Mouse (Mus musculus) myocyte (in vitro differentiated cells): ENCODE measurements at regions not wholly inside any gene's neighbourhood (a gene's known extent, or its start where the extent isn't known, plus 50 kb on each side); places are given as distances from the start of the nearest gene placed in this dataset.
"Not testable (repeated sequence)": the region's sequence is repeated elsewhere in the genome, so short reads cannot be mapped to it uniquely, and the experiment has no call there.

Experiments
- H3K27me3 ChIP-seq: one replicate; pipeline ENCODE4 v1.6.1; 2011; ENCODE audit not compliant: control insufficient read depth, insufficient read depth, insufficient read length
- H3K36me3 ChIP-seq: one replicate; pipeline ENCODE4 v1.6.1; 2011; ENCODE audit not compliant: control insufficient read depth, insufficient read depth
- H3K4me2 ChIP-seq: one replicate; pipeline ENCODE4 v1.6.1; 2011; ENCODE audit warnings: low read depth, control low read depth
- H3K4me3 ChIP-seq: one replicate; pipeline ENCODE4 v1.5.1; 2011; ENCODE audit warnings: mild to moderate bottlenecking, control low read depth, moderate library complexity
- H3K79me2 ChIP-seq: one replicate; pipeline ENCODE4 v1.6.1; 2011; ENCODE audit not compliant: control insufficient read depth, insufficient read depth
- H3ac ChIP-seq: one replicate; pipeline ENCODE4 v1.6.1; 2011; ENCODE audit not compliant: control insufficient read depth, insufficient read length
- CEBPB ChIP-seq: IDR thresholded peaks from 2 replicates; pipeline ENCODE4 v1.6.1; 2011; ENCODE audit warnings: mild to moderate bottlenecking, moderate library complexity; ENCODE audit not compliant: poor library complexity, insufficient read depth, severe bottlenecking
- E2F4 ChIP-seq: IDR thresholded peaks from one replicate; pipeline ENCODE4 v1.6.1; 2011; ENCODE audit warnings: mild to moderate bottlenecking, control low read depth, moderate library complexity; ENCODE audit not compliant: insufficient read depth
- MAX ChIP-seq: IDR thresholded peaks from one replicate; pipeline ENCODE4 v1.6.1; 2011; ENCODE audit warnings: low read depth, mild to moderate bottlenecking, control low read depth
- MYOD1 ChIP-seq, 3 experiments: IDR thresholded peaks; one replicate each; pipeline ENCODE4 v1.6.1; 2011; ENCODE audit warnings: control low read depth in 2 of 3, low read depth in 2 of 3, mild to moderate bottlenecking in 2 of 3, moderate library complexity in 1 of 3; ENCODE audit not compliant: insufficient read length in 2 of 3, control insufficient read depth in 1 of 3
- MYOG ChIP-seq, 3 experiments: IDR thresholded peaks; one replicate each; pipeline ENCODE4 v1.6.1; 2011; ENCODE audit warnings: control low read depth in 2 of 3, low read depth in 2 of 3, mild to moderate bottlenecking in 2 of 3; ENCODE audit not compliant: insufficient read length in 2 of 3, control insufficient read depth in 1 of 3, insufficient read depth in 1 of 3
- POLR2A ChIP-seq: IDR thresholded peaks from one replicate; pipeline ENCODE4 v1.6.1; 2011; ENCODE audit warnings: low read depth, mild to moderate bottlenecking, control low read depth, moderate library complexity; ENCODE audit not compliant: insufficient read length
- POLR2AphosphoS2 ChIP-seq: IDR thresholded peaks from one replicate; pipeline ENCODE4 v1.6.1; 2011; ENCODE audit warnings: low read depth, control low read depth; ENCODE audit not compliant: insufficient read length
- REST ChIP-seq: IDR thresholded peaks from one replicate; pipeline ENCODE4 v1.6.1; 2011; ENCODE audit warnings: mild to moderate bottlenecking, control low read depth, moderate library complexity; ENCODE audit not compliant: insufficient read depth, insufficient read length
- SRF ChIP-seq: IDR thresholded peaks from one replicate; pipeline ENCODE4 v1.6.1; 2011; ENCODE audit warnings: low read depth; ENCODE audit not compliant: control insufficient read depth, insufficient read length
- TCF12 ChIP-seq: IDR thresholded peaks from one replicate; pipeline ENCODE4 v1.6.1; 2011; ENCODE audit warnings: mild to moderate bottlenecking, control low read depth; ENCODE audit not compliant: poor library complexity, insufficient read depth, severe bottlenecking
- TCF3 ChIP-seq: IDR thresholded peaks from one replicate; pipeline ENCODE4 v1.6.1; 2011; ENCODE audit warnings: low read depth, control low read depth; ENCODE audit not compliant: insufficient read length
- USF1 ChIP-seq: IDR thresholded peaks from one replicate; pipeline ENCODE4 v1.6.1; 2011; ENCODE audit warnings: low read depth, mild to moderate bottlenecking, control low read depth, moderate library complexity

DNA sequence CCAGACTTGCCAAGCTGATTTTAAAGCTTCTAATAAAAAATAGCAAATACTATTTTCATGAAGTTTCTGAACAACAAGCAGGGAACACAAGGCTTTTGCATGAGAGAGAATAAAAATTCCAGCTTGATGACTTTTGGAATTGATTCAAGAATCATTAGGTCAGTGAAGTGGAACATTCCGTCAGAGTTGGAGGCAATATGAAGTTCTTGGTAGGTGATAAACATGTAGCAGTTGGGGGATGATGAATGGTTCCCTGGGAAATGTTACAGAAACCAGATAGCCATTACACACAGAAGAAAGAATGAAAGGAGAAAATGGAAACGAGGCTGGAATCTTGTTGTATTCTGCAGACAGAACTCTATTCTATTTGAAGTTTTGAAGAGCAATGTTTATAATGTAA, 221.8 kb downstream of the Antxr2 start:
- H3K27me3 ChIP-seq = no peaks in the 10 kb centered on the region
- no peak overlapping the region for H3K4me2 ChIP-seq
- H3ac ChIP-seq = no peak overlapping the region
- H3K4me3 ChIP-seq = no peak overlapping the region
- TF ChIP-seq TCF12 (no peak), MYOG (IDR thresholded peaks at IDR 0.05; ENCODE audit: control insufficient read depth in 1 of 3, insufficient read depth in 1 of 3, insufficient read length in 2 of 3, low read depth in 2 of 3) (no peak), MAX (no peak), TCF3 (no peak)
- no peaks in the 10 kb centered on the region for H3K79me2 ChIP-seq
- H3K36me3 ChIP-seq = no peaks in the 10 kb centered on the region

DNA sequence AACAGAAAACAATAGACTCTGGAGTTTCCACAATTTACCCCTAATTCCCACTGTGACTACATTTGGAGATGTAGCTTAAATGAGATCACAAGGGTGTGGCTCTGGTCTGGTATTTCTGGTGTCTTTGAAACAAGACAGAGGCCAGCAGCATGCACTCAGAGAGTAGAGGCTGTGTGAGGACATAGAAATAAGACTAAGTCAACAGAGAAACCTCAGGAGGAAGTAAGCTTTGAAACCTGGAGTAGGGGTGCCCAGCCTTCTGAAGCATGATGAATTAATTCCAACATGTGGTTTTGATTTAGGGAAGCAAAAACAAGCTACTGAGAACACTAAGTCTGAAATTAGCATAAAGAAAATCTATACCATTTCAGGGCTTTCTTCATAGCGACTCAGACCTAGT, 223.7 kb downstream of the Antxr2 start:
- no peak for TF ChIP-seq MYOG (IDR thresholded peaks at IDR 0.05; ENCODE audit: control insufficient read depth in 1 of 3, insufficient read depth in 1 of 3, insufficient read length in 2 of 3, low read depth in 2 of 3)
- no peak for TF ChIP-seq REST
- no peak for TF ChIP-seq TCF12
- TF ChIP-seq POLR2AphosphoS2 = no peak
- Histone ChIP-seq H3K79me2 (no peaks in the 10 kb centered on the region), H3K36me3 (no peaks in the 10 kb centered on the region), H3K27me3 (no peaks in the 10 kb centered on the region), H3K4me2 (no peak overlapping the region), H3K4me3 (no peak overlapping the region), H3ac (no peak overlapping the region)

DNA sequence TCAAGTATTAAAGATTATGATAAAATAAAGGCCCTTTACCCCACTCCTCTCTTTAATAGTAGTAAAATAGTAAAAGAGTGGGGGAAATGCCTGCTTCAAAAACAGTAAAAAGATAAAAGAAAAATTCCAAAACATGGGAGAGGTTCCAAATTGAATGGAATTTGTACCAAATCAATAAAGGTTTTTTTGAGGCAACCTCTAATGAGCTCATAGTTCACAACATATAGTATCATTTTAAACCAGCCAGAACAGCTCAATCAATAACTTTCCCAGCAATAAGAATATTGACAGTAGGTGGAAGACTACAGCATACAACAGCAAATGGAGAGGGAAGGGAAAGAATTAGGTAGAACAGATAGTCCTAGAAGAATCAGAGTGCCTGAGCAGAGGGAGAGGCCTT, 224.1 kb downstream of the Antxr2 start:
- H3K4me2 ChIP-seq = no peak overlapping the region
- H3K79me2 ChIP-seq = no peaks in the 10 kb centered on the region
- H3K27me3 ChIP-seq = no peaks in the 10 kb centered on the region
- no peak overlapping the region for H3ac ChIP-seq
- H3K36me3 ChIP-seq = no peaks in the 10 kb centered on the region
- TF ChIP-seq MYOG (IDR thresholded peaks at IDR 0.05; ENCODE audit: control insufficient read depth in 1 of 3, insufficient read depth in 1 of 3, insufficient read length in 2 of 3, low read depth in 2 of 3) = no peak
- no peak for TF ChIP-seq POLR2AphosphoS2
- TF ChIP-seq TCF12 = no peak
- TF ChIP-seq USF1 = no peak
- TF ChIP-seq POLR2A = no peak
- no peak for TF ChIP-seq SRF
- H3K4me3 ChIP-seq = no peak overlapping the region

DNA sequence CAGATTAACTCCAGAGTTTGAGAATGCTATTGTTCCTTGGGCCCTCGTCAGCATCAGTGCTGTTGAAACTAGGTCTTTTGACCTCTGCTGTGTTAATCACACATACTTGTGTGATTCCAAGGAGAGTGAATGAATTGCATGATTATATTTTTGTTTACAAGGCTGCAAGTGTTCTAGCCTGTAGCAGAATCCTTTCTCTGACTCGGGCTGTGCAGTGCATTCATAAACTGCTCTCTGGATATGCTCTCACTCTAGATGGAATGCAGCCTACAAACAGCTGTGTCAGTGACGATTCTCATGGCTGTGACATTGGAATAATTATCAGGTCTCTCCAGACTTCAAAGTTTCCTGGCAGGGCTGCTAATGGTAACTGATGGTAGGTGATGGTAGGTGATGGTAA, 230.8 kb downstream of the Antxr2 start:
- TF ChIP-seq MYOG (IDR thresholded peaks at IDR 0.05; ENCODE audit: control insufficient read depth in 1 of 3, insufficient read depth in 1 of 3, insufficient read length in 2 of 3, low read depth in 2 of 3) (no peak), TCF12 (no peak), TCF3 (no peak), MAX (no peak), CEBPB (no peak), REST (no peak), MYOD1 (IDR thresholded peaks at IDR 0.05; ENCODE audit: control insufficient read depth in 1 of 3, insufficient read length in 2 of 3, low read depth in 2 of 3) (no peak)
- Histone ChIP-seq H3ac (no peak overlapping the region), H3K36me3 (no peaks in the 10 kb centered on the region), H3K27me3 (no peaks in the 10 kb centered on the region), H3K79me2 (no peaks in the 10 kb centered on the region), H3K4me3 (no peak overlapping the region), H3K4me2 (no peak overlapping the region)

DNA sequence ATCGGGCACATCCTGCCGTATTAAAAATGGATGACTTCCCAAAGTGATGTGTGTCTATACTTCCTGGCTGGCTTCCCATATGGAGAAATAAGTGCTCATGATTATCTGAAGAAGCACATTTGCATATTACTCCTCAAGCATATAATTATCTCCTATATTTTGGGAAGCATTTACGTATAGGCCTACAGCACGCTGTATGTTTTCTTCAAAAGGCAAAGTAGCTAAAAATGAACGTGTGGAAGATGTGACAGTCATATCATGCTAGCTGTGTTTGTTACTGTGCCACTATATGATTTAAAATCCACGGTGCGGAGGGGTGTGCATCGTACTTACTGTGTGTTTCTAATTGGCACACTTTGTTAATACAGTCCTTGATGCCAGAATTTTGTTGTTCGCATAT, 242.7 kb downstream of the Antxr2 start:
- Histone ChIP-seq H3K79me2 (no peaks in the 10 kb centered on the region), H3K36me3 (no peaks in the 10 kb centered on the region), H3K4me3 (no peak overlapping the region), H3ac (no peak overlapping the region), H3K4me2 (no peak overlapping the region), H3K27me3 (no peaks in the 10 kb centered on the region)
- TF ChIP-seq MAX (no peak), REST (no peak), SRF (no peak), POLR2AphosphoS2 (no peak), USF1 (no peak), TCF3 (no peak), TCF12 (no peak), CEBPB (no peak)

DNA sequence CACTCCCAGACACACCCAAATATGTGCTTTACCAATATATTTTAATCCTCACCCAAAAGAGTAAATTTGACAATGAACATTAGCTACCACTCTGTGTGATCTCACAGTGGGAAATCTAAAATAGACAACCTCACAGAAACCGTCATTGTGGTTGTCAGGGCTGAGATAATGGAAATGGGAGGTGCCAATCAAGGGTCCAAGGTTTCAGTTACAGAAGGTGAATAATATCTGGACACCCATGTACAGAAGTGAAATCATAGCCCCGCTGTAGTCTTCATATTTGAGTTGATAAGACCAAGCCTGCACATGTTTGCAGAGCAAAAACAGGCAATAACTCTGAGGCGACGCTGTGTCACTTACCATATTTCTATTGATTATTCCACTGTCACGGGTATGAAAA, 243.8 kb downstream of the Antxr2 start:
- TF ChIP-seq CEBPB (no peak), MYOG (IDR thresholded peaks at IDR 0.05; ENCODE audit: control insufficient read depth in 1 of 3, insufficient read depth in 1 of 3, insufficient read length in 2 of 3, low read depth in 2 of 3) (no peak), TCF3 (no peak), TCF12 (no peak), POLR2A (no peak), E2F4 (no peak), REST (no peak), POLR2AphosphoS2 (no peak), SRF (no peak), MAX (no peak), USF1 (no peak)
- no peaks in the 10 kb centered on the region for H3K79me2 ChIP-seq
- H3K36me3 ChIP-seq = no peaks in the 10 kb centered on the region
- no peak overlapping the region for H3K4me3 ChIP-seq
- H3ac ChIP-seq = no peak overlapping the region
- no peak overlapping the region for H3K4me2 ChIP-seq
- no peaks in the 10 kb centered on the region for H3K27me3 ChIP-seq

DNA sequence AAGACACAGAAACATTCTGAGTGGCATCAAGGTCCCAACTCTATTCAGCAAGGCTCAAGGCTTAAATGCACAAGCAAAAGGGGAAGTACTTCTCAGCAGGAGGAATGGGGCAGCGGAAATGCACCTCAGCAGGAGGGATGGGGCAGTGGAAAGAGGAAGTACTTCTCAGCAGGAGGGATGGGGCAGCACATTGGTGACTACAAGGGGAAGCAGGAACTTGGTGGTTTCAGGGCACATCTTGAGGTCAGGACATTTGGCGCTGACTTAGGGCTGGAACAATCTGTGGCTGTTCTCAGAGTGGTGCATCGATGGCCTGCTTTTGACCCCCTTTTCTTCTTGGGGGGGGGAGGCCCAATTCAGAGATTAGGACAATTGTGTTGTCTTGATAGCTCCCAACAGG, 255.7 kb downstream of the Antxr2 start:
- H3K79me2 ChIP-seq, H3K27me3 ChIP-seq, H3ac ChIP-seq, H3K4me3 ChIP-seq, H3K4me2 ChIP-seq, H3K36me3 ChIP-seq: not testable (repeated sequence)

DNA sequence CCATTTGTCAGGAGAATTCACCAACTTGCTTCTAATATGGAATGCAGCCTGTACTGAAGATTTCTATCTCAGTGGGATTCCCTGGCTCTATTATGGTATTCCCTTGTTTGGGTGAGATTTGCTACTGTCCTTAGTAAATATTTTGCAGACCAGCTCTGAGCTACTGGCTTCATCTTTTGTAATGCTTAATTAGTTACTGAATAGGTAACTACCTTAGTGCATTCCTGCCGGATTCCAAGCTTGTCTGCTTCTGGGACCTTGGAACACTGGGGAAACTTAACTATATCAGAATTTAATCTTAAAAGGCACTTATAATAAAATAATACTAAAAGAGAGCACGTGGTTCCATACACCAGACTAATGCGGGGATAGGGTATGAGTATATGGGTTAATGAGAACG, 257.4 kb downstream of the Antxr2 start:
- H3K27me3 ChIP-seq, H3K4me3 ChIP-seq, H3K4me2 ChIP-seq, H3K79me2 ChIP-seq, H3ac ChIP-seq, H3K36me3 ChIP-seq: not testable (repeated sequence)
